Mouse (Mus musculus) mouse trophoblast stem cell (cell line): ENCODE data around the gene Gabbr2.

Source experiments
- in situ Hi-C, 2 experiments: fragments of 300-500 bp; cut with MseI, MboI; formaldehyde crosslinking; loops; 2 replicates in 1 of 2; 3 replicates in 1 of 2; pipeline ENCODE4 v1.15.1; 2025

Gene Gabbr2

DNA sequence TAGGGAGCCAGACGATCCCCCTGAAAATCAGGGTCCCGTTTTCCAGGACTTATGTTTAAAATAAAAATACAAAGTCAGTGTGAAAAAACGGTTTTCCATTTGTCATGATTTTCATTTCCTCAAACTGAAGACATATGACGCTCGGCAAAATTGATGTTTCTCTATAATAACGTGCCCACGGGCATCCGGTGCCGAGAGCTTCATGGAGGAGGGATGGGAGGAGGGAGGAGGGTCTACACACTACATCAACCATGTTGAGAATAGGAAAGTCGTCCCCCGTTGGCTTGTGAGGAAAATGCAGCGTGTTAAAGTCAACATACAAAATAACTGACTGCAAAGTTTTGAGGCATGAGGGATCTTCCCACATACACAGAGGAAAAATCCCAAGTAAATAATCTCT is 75.7 kb downstream of the Gabbr2 start:
- in situ Hi-C loops = no loop called here

DNA sequence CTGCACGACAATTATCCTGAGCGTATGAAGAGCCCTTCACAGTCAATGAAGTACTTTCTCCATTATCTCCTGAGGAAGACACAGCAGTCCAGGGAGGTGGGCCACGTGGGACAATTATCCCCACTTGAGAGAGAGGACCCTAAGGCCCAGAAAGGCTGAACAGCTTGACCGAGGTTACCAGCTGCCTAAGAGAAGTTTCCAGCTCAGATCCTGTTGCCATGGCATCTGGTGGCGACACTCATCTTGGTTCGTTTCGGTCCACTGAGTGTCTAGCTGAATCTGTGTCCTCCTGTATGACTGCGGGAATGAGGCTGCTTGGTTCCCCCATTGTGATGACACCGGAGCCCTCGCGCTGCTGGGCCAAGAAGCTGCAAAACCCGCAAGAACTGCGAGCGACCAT is 76.2 kb downstream of the Gabbr2 start:
- in situ Hi-C loops = no loop called here

DNA sequence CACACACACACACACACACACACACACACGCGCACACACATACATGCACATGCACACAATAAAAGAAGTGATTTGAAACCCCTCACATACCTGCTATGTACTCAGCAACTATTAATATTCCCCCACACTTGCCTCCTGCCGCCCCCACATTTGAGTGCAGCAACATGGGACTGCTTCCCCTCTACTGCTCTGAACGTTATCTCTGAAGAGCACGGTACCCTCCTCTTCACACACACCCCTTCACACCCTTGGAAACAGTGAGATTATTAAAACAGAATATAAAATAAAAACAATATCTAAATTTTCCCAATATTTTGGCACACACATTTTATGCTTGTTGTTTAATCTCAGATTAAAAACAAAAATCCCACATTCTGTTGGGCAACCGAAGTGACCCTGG is 77.1 kb downstream of the Gabbr2 start:
- in situ Hi-C loops = no loop called here

DNA sequence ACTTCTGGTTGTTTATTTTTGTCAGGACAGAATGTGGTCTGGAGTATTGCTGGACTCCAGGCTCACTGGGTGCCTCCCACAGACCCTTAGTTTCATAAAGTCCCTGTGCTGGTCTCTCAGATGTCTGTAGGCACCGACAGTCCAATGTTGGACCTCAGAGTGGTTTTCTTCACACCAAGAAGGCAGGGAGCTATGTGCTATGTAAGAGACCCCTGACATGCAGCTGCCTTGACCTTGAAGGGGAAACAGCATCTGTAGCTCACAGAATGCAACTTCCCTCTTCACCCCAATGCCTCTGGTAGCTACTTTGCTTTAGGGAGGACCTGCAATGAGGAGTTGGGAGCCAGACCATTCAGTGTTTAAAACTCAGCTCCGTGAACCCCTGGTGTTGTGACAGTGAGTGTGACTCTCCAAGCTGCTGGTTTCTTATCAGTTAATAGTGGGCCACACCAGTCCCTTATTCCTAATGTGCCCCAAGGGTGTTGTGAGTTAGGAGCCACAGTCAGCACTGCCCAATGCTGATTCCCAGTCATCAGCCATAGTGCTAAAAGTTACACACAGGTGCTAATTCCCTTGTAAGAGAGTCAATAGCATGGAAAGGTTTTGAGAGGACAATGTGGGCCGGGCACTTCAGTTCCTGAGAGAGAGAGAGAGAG is 85.5 kb downstream of the Gabbr2 start:
- in situ Hi-C loops = no loop called here

DNA sequence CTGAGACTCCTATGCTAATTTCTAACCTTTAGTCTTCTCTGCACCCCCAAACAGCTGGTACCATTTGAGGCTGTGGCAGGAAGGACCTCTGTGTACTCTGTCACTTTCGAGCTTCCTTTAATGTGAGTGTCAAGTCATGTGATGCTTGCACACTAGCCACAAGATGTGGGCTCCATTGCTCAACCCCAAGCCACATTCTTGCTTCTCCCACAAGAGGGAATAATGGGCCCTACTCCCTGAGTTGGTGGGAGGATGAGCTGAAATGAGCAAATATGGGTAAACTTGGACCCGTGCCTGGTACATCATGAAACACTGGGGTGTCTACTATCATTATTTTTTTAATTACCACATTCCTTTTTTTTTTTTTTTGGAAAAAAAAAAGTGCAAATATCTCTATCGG is 86.5 kb downstream of the Gabbr2 start:
- in situ Hi-C loops = no loop called here

DNA sequence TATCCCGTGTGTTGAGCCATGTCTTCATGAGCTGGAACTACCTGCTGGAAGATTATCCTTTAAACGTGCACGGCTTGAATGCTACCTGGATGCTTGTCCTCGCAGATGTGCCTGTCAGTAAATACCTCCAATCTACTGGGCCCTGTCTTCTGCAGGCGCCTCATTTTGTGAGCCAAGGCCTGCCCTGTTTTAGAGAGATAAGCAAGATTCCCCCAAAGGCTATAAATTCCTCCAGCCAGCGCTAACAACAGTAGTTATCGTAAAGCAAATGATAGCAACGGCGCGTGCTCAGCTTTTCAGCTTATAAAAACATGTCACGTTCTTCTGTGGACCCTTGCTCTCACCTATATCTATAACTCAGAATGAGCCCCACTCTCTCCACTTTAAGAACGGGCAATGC is 87.5 kb downstream of the Gabbr2 start:
- in situ Hi-C loops = no loop called here

DNA sequence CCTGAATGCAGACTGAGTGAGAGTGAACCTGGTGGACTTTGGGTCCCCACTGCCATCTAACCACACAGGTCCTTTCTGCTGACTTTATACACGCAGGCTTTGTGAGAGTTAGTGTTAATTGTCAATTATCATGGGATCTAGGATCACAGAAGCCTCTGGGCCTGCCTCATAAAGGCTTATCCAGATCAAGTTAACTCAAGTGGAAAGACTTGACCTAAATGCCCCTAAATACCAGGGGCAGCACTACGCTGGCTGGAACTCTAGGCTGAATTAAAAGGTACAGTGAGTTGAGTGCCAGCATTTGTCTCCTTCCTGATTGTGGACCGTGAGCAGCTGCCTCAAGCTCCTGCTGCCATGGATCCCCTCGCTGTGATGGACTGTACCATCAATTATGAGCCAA is 93.1 kb downstream of the Gabbr2 start:
- in situ Hi-C loops = no loop called here

DNA sequence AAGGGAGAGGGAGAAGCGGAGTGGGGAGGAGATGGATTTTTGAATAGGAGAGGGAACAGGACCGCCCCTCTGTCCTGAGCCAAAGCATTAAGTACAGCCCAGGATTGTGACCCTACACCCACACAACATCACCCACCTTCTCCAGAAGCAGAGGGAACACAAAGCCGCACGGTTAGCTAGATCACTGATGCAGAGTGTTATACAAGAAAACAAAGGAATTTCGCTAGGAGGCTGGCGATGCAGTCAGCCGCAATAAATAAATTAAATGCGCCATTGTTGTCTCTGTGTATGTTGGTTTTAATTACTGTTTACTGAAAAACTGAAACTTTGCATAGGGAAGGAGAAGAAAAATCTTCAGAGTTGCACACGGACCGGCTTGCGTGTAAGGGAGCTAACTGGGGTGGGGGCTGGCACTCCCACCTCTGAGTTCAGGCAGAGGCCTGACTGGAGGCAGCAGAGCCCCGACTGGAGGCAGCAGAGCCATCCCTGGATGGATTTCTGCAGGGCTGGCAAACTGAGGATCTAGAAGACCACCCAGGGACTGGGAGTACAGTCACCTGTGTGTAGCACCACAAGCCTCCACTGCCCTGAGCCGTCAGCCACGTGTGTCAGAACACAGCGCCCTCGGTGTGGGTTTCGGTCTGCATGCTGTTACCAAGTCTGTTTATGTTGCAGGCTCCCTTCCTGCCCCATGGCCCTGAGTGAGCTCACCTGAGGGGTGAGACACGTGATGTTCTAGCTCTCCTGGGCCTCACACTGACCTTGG is 93.9 kb downstream of the Gabbr2 start:
- in situ Hi-C loops = no loop called here

DNA sequence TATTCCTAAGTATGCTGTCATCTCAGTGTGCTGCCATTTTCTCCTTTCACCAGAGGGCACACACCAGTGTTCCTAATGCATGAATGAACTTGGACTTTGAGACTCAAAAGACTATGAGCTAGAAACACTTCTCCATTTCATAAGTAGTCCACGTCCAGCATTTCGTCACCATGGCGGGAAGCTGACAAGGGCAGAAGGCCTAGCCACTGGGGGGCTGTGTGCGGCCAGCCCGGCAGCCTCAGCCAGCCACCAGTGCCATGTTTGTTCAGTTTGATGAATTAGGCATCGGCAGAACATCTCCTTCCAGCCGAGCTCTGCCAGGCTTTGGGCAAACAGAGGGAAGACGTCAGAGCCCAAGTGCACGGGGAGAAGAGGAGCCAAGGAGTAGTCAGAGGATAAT is 97.5 kb downstream of the Gabbr2 start:
- in situ Hi-C loops = no loop called here

DNA sequence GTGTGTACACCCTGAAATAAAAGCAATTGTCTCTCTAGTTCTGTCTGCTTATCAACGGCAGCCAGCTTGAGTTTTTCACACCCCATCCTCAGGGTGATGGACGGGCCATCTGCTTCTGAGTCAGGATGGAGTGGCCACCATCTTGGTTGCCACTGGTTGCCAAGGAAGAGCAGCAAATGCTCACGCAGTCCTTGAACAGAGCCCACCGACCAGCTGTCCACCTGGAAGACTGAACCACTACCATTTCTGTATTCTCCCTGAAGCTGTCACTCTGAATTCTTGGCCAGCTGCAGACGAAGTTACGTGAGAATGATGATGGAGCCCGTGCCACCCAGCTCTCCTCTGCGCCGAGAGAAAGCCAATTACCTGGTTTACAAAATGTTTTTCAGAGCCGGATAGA is 102.5 kb downstream of the Gabbr2 start:
- in situ Hi-C loops = no loop called here

DNA sequence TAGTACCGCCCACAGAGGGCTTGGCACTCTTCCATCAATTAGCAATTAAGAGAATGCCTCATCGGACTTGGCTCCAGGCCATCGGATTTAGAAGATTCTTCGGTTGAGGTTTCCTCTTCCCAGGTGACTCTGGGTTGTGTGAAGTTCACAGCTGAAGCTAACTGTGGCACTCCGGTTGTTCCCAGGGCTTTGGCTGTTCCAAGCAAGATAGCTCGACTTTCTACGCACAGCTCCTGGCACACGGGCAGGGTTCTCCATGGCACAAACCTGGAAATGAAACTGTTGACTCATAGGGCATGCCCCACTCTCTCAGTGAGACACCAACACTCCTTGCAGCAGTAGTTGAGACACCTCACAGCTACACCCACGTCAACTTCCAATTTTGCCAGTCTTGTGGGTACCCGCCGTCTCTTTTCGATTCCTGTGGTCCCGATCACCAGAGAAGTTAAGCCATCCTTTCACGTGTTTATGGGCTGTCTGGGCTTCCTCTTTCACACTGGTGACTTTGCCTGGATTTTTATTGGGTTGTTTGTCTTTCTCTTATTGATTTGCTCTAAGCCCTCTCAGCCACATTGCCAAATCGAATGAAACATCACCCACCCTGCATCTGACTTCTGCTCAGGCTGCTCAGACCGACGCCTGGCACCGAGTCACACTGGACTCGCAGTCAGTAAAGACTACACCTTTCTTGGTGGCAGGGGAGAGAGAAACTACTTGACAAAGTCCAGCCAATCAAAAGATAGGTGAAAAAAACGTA is 105.9 kb downstream of the Gabbr2 start:
- in situ Hi-C loops = no loop called here

DNA sequence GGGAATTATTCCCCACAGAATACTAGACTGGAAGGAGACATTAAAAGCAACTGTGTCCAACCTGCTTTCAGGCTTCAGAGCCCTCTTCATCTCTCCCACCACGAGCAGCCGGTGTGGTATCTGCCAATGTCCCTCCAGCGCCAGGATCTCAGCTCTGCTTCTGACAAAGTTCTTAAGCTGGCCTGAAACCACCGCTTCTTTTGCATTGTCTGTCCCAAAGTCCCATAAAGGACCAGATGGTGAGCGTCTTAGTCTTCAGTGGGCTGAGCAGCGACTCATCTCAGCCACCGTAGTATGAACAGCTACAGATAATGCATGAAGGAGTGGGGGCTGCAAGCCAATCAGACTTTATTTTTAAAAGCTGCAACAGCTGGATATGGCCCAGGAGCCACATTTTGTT is 107.5 kb downstream of the Gabbr2 start:
- in situ Hi-C loops = no loop called here

DNA sequence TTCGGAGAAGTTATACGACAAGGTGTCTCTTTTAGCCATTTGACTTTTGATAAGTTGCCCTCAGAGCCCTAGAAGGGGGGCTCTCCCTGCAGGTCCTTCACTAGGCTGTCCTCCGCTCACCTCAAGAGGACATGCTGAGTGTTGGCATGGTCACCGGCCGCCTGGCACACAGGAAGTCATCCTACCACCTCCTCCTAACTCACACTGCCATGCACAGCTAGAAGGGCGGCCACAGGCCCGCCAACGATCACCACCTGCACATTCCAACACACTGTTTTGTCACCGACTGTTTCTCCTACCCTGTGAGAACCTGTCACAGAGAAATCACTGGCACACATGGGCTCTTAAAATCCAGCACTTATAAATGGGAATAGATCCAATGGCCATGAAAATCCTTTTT is 108.1 kb downstream of the Gabbr2 start:
- in situ Hi-C loops = no loop called here

DNA sequence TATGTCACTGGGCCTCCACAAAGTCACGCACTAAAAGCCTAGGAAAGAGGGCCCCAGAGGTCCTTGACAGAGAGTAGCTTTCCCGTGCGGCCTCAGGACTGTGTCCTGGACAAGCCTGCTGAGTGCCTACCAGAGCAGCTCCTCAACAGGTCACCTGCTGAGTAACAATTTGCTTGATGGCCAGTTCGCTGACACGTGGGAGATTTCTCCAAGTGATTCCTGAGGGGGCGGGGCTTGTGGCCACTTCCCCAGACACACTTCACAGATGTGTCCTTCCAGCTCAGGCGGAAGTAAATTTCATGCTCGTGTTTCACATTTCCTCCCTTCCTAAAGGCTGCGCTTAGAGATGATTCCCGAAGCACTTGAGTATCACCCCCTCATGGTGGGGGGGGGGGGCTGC is 108.6 kb downstream of the Gabbr2 start:
- in situ Hi-C loops = no loop called here

DNA sequence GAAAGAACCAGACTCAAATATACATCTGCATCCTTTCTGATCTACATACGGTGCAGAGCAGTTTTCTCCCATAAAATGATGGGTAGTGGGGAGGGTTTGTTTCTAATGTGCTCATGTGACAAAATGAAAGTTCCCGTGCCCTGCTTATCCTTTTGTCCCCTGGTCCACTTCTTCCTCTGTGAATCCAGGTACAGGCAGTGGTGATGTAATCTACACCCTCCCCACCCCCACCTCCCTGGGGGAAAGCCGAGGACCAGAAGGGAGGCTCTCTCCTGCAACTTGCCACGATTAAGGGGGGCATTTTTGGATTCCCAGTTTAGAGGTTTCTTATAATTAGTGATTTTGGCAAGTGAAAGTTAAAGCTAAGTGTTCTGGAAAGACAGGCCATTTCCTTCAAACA is 110.4 kb downstream of the Gabbr2 start:
- in situ Hi-C loops = no loop called here

DNA sequence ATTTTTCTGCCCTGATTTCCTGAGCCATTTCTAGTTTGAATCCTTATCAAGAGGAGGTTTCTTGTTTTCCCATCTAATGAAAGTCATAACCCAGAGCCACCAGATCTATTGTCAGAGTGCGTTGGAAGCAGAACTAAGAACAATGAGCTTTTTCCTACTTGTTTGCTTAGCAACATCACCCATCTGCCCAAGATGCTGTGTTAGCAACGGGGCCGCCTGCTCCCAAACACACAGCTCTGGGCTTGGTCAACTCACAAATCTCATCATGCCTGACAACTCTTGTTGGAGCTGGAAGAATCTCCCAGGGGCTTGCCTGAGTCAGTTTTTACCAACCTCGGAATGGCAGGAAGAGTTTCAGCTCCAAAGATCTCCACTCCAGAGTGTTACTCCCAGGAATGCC is 111.7 kb downstream of the Gabbr2 start:
- in situ Hi-C loops = no loop called here

DNA sequence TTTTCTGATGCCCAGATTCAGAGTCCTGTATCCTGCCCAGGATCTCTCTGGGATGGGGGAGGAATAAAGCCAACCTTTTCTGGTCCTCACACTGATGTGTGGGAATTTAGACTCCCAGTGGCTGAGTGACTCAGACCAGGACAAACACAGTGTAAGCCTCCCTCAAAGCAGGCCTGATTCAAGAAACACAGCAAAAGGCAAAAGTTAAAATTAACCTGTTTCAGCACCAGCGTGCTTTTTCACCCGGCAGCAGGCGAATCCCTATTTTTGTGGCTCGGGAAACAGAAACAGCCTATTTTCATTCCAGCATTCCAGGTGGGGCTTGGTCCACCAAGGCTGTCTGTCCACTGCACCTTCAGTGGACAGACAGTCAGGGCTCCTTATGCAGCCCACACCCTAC is 118.9 kb downstream of the Gabbr2 start:
- in situ Hi-C loops = no loop called here

DNA sequence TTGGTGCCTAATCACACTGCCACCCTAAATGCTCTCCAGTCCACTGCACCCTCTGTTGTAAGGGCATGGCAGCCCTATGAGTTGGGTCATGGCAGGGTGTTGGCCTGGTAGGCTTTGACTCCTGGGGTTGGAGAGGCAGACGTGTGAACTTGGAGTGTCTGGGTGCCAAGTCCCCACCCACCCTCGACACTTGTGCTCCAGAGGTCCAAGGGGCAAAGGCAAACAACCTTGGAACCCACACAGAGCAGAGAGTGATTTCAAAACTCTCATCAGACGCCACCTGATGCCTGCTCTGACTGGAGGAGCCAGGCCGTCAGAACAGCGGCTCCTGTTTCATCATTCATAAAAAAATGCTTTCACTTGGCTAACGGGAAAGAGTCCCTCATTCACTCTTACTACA is 121.5 kb downstream of the Gabbr2 start:
- in situ Hi-C loops = no loop called here

DNA sequence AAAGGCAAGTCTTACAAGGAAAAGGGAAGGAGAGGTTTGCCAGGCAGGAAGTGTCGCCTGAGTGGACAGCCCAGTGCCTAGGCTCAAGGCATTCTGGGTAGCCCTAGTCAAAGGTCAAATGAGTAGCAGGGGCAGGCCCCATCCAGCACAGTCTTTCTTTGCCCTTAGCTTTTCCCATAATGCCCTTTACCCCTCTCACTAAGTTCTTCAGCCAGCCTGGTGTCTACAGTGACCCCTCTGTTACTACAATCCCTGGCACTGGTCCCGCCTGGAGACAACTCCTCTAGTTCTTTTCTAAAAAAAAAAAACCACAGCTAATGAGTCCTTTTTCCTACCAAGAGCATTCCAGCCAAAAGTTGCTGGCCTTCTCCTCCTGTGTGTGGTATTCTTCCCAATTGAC is 122.3 kb downstream of the Gabbr2 start:
- in situ Hi-C loops = no loop called here

DNA sequence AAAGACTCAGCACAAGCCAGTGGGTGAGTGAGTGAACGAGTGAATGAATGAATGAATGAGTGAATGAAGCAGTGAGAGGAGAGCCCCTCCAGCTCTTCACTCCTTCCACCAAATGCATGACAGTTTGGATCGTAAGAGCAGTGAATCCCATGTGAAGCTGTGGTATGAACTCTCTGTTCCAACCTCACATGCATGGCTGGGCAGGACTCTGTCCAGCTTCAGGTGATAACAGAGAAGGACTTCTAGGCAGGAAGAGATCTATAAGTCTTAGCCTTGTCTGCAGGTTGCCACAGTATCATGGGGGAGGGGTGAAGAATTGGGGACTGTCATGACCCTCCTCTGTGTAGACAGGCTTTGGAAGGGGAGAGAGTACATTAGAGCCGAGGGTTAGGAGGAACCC is 122.8 kb downstream of the Gabbr2 start:
- in situ Hi-C loops = no loop called here

DNA sequence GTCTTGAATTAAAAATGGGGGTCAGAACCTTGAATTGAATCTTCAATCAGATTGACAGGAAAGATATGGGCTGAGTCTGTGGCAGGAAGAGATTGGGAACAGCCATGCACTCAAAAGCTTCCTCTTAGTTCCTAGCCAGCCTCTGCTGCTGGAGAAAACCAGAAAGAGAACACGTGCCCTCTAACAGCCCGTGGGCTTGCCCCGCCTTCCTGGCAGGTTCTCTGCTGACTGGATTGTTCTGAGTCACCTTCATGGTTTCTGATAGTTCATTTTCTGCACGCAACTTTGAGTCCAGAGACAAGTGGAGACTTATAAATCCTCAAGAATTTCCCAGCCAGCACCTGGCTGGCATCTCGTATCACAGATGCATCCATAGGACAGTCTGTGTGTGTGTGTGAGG is 123.5 kb downstream of the Gabbr2 start:
- in situ Hi-C loops = no loop called here

DNA sequence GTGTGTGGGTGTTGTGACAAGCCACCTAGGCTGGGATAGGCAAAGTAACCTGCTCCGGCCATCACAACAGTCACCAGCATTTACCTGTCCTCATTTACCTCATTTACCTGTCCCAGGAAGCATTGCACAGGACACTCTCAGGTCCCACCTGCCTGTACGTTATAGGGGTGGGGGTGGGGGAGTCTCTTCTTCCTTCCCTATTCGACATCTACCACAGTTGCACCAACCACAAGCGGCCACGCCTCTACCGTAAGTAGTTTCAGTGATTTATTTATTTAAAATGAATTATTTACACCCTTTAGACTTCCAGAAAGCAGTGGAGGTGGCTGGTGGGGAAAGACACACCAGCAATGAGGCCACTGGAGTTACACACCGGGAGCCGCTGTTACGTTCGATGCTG is 123.9 kb downstream of the Gabbr2 start:
- in situ Hi-C loops = no loop called here

DNA sequence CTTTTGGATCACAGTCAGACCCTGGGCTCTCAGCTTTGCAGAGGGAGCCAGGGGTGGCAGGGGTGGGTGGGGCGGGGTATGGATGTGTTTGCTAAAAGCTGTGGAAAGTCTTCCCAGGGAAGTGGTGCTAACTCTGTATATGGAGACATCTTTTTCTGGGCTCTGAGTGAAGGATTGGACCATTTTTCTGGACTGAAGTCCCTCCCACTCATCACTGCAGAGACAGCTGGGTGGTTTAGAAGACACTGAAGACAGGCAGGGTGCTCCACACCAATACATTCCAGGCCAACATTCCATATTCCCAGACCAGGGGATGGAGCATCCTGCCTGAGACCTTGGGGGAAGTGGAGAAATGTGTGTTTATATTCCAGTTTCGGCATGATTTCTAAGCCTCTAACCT is 125.6 kb downstream of the Gabbr2 start:
- in situ Hi-C loops = no loop called here
